Mouse (Mus musculus) lung, postnatal 25 days (tissue): Measurements from ENCODE around the gene Lrrc55.

Experiments used
- DNase-seq: peaks from one replicate; pipeline ENCODE4 v3.0.0; 2022; ENCODE audit warnings: low spot score

The Lrrc55 gene

GRCm38 (mm10) chr2:85168327-85168726 is 28.7 kb downstream of the Lrrc55 start:
- DNase-seq, result no peak

GRCm38 (mm10) chr2:85167624-85168023 is 29.4 kb downstream of the Lrrc55 start:
- DNase-seq, result no peak

GRCm38 (mm10) chr2:85163311-85164047 is 33.5 kb downstream of the Lrrc55 start:
- peak; percentile 12 for DNase-seq

GRCm38 (mm10) chr2:85161638-85162093 is 35.3 kb downstream of the Lrrc55 start:
- DNase-seq, result no peak

- DNase-seq, result no peak
Observed at GRCm38 (mm10) chr2:85160901-85161637, 35.9 kb downstream of the Lrrc55 start.

DNA sequence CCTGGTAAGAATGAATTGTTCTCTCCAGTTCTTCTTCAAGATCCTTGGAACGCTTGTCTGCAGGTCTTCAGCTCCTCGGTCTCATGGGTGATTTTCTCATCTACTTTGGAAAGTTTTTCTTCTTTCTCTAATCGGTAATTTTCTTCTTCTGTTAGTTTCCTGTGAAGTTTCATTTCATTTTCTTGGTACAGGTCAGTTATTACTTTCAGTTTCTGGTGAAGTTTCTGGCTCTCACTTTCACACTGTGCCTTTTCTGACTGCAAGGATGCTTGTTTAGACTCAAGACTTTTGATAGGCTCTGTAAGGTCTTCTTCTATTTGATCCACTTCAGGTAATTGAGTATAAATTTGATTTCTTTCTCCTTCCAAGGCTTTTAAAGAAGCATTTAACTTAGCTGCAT is 39.6 kb downstream of the Lrrc55 start:
- no peak for DNase-seq

GRCm38 (mm10) chr2:85156136-85156535 is 40.9 kb downstream of the Lrrc55 start:
- no peak for DNase-seq

- DNase-seq, result no peak
Observed at GRCm38 (mm10) chr2:85155334-85155733, 41.7 kb downstream of the Lrrc55 start.

GRCm38 (mm10) chr2:85151233-85151632 is 45.8 kb downstream of the Lrrc55 start:
- no peak for DNase-seq

DNA sequence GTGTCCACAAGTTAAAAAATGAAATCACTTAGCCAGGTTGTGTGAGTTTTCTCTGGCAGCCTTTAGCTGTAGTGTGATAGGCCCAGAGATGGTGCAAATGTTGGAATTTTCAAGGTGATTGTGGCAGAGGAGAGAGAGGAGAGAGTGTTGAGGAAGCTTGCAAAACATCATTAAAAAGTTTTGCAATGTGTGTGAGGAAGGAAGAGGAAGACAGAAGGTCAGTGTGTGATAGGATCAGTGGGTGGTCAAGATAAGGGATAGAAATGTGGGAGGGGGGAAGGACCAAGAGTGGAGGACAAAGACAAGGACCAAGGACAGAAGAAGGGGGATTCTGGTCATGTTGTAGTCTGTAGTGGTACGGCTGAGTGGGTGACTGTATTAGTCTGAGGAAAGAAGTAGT is 46.6 kb downstream of the Lrrc55 start:
- no peak for DNase-seq

DNA sequence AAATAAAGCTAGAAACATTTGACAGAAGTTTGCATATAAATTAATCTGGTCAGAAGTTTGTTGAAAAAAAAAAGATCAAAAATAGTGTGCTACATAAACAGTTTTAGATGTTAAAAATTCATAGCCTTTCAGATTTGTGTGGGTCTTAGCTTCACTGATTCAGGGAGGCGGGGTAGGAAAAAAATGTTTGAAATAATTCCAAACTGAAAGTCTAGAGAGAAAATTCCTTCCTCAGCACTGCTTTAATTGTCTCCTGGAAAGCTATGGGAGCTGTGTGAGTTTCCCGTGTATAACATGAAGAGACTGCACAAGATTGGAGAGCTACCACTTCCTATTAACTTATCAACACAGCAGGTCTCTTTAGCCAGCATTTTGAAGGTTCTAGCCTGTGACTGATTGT is 49.5 kb downstream of the Lrrc55 start:
- DNase-seq, result no peak

DNA sequence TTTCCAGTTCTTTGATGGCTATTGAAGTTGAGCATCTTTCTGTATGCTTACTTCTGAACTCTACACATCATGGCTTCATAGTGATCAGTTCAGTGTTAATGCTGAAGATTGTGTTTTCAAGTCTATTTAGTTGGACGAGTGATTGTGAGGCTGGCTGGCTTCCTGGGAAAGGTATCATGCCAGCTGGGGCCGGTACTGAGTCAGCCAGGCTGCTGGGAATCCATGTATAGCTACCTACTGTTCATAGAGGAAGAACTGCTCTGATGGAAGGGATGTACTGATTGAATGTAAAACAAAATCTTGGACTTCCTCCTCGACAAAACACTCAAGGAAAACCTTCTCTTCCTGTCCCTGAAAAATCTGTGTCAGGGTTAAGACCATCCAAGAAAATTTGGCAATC is 51.7 kb downstream of the Lrrc55 start:
- DNase-seq, result no peak

DNA sequence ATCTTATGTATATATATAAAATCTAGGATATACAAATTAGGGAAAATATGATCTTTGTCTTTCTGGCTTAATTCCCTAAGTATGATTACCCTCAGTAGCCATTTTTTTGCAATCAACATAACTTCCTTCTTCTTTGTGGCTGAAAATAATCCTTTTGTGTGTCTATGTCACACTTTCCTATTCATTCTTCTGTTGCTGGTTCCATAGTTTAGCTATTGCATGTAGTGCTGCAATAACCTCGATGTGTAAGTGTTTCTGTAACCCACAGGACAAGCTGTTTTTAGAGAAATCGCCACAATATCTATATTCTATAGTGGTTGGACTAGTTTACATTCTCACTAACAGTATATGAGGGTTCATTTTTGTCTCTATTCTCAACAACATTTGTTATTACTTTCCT is 52.1 kb downstream of the Lrrc55 start:
- DNase-seq, result no peak

DNA sequence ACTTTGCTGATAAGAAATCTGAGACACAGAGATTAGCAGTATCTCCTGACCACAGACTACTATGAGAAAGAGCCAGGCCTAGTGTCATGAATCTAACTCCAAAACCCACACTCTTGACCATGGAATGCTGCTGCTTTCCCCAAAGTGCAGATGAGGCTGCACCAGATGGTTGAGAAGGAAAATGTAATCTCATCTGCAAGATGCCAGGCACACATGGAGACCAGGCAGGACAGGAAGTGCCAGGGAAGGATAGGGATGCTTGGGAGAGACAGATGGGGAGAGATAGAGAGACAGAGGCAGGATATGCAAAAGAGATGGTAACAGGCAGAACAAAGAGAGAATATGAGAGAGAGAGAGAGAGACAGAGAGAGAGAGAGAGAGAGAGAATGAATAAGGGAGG is 56.2 kb downstream of the Lrrc55 start:
- DNase-seq, result no peak

DNA sequence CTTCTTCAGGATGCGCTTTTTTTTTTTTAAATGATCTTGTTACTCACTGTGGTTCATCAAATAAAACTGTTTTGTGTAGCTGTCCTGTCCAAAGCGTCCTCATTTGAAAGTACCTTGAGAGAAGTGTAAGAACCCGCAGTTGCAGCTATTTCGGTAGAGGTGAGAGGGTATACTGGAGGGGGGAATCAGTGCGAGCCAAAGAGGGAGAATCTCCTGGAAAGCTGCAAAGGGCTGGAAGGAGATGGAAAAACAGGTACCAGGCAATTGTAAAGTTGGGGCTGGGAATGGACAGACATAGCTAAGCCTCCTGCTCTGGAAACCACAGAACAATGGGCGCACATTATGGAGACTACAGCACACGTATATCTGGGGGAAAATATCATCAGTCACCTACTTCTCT is 57.2 kb downstream of the Lrrc55 start:
- no peak for DNase-seq

- peak; percentile 64 for DNase-seq
Observed at GRCm38 (mm10) chr2:85139393-85139792, 57.6 kb downstream of the Lrrc55 start.

GRCm38 (mm10) chr2:85138143-85138542 is 58.9 kb downstream of the Lrrc55 start:
- DNase-seq, result no peak

- DNase-seq, result no peak
Observed at GRCm38 (mm10) chr2:85137601-85138140, 59.3 kb downstream of the Lrrc55 start.

DNA sequence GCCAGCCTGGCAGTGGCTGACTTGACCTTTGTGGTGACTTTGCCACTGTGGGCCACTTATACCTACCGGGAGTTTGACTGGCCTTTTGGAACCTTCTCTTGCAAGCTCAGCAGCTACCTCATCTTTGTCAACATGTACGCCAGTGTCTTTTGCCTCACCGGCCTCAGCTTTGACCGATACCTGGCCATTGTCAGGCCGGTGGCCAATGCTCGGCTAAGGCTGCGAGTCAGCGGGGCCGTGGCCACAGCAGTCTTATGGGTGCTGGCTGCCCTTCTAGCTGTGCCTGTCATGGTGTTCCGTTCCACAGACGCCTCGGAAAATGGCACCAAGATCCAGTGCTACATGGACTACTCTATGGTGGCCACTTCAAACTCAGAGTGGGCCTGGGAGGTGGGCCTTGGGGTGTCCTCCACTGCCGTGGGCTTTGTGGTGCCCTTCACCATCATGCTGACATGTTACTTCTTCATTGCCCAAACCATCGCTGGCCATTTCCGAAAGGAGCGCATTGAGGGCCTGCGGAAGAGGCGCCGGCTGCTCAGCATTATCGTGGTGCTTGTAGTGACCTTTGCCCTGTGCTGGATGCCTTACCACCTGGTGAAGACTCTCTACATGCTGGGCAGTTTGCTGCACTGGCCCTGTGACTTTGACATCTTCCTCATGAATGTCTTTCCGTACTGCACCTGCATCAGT is 60.0 kb downstream of the Lrrc55 start:
- no peak for DNase-seq

- DNase-seq, result peak; percentile 65
Observed at GRCm38 (mm10) chr2:85136089-85136488, 60.9 kb downstream of the Lrrc55 start, which contains the start of gene Aplnr. Gene Aplnr (plus strand): TSS chr2:85136225.

DNA sequence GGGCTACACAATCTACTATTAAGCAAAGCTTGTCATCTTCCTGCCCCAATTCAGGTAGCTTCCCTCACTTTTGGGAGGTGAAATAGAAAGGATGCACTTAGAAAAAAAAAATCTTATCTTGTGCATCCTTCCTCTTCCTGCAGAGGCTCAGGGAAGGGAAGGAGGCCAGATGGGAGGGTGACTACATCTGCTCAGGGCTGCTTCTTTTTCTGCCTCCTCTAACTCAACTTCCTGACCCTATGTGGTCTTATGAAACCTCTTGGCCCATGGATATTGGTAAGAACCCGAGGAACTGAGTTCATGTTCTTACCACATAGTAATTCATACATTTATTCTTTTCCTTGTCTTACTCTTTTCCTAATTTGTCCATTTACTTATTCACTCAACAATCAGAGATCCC is 61.9 kb downstream of the Lrrc55 start:
- no peak for DNase-seq

DNA sequence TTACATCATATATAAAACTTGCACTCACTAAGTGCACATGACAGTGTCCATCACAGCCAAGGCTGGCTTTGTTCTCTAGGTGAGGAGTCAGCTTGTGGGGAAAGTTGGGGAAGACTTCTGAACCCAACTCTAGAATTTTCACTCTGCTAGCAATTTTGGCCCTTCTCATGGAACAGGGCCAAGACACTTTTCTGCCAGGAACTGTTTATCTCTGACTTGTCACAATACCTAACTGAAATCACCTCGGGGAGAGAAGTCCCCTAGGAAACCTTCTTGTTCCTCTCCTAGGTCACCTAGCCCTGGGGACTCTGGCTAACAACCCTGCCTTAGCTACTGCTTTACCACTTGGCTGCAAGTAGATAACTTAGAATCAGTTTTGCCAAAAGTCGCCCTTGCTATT is 64.8 kb downstream of the Lrrc55 start:
- DNase-seq, result no peak

DNA sequence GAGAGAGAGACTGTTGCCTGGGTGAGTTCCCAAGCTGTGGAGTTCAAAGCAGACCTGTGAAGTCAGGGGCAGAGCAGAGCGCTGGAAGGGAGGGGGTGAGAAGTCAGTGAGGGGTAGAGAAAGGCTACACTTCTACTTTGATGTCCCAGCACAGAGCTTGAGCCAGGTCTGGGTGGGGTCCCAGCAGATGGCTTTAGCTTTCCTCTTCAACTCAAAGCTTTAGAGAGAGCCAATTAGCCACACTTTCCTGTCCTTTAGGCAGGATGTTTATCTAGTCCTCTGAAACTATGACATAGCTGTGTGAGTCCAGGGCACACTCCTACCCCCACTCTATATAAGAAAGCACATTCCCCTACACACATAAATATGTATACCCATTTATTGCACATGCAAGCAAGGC is 65.3 kb downstream of the Lrrc55 start:
- no peak for DNase-seq
